Mouse (Mus musculus) right cerebral cortex, postnatal 10 days (tissue): Measurements from ENCODE around the gene Jam2.

Source experiments
- DNase-seq, 2 experiments: peaks; one replicate each; pipeline ENCODE4 v3.0.0; 2021; ENCODE audit warnings: low spot score in 2 of 2

The Jam2 gene

GRCm38 (mm10) chr16:84779718-84780117 lies 5.8 kb downstream of the Jam2 start:
- DNase-seq, result no peak

GRCm38 (mm10) chr16:84783279-84783678 lies 9.4 kb downstream of the Jam2 start:
- peak; percentile 33 to 34 for DNase-seq

GRCm38 (mm10) chr16:84784966-84785365 lies 11.0 kb downstream of the Jam2 start:
- DNase-seq, result no peak

GRCm38 (mm10) chr16:84790595-84791165 lies 16.8 kb downstream of the Jam2 start:
- DNase-seq, result no peak

- no peak for DNase-seq
These were observed 19.5 kb downstream of the Jam2 start for GRCm38 (mm10) chr16:84793401-84793800.

- no peak for DNase-seq
These were observed 21.4 kb downstream of the Jam2 start for GRCm38 (mm10) chr16:84795337-84795736.

- no peak for DNase-seq
These were observed 22.8 kb downstream of the Jam2 start for GRCm38 (mm10) chr16:84796678-84797077.

- DNase-seq, result no peak
These were observed 26.1 kb downstream of the Jam2 start for GRCm38 (mm10) chr16:84800038-84800437.

- DNase-seq, result peak; percentile 38 to 46
These were observed 28.3 kb downstream of the Jam2 start for GRCm38 (mm10) chr16:84802217-84802616.

GRCm38 (mm10) chr16:84804866-84805265 lies 30.9 kb downstream of the Jam2 start:
- DNase-seq, result no peak

GRCm38 (mm10) chr16:84806175-84806574 lies 32.3 kb downstream of the Jam2 start:
- DNase-seq, result no peak

GRCm38 (mm10) chr16:84807874-84808273 lies 34.0 kb downstream of the Jam2 start:
- no peak for DNase-seq

GRCm38 (mm10) chr16:84810254-84810653 lies 36.3 kb downstream of the Jam2 start:
- no peak for DNase-seq

GRCm38 (mm10) chr16:84813852-84814251 lies 39.9 kb downstream of the Jam2 start:
- no peak for DNase-seq

GRCm38 (mm10) chr16:84814511-84814910 lies 40.6 kb downstream of the Jam2 start:
- DNase-seq, result no peak

GRCm38 (mm10) chr16:84817423-84817822 lies 43.5 kb downstream of the Jam2 start:
- peak in 1 of 2 experiments; percentile 47 for DNase-seq

GRCm38 (mm10) chr16:84825009-84825408 lies 51.1 kb downstream of the Jam2 start:
- DNase-seq, result peak in 1 of 2 experiments; percentile 43

- DNase-seq, result no peak
These were observed 57.8 kb downstream of the Jam2 start for GRCm38 (mm10) chr16:84831696-84832095.

GRCm38 (mm10) chr16:84832736-84833135 lies 58.8 kb downstream of the Jam2 start:
- peak in 1 of 2 experiments; percentile 47 for DNase-seq

- DNase-seq, result no peak
These were observed 60.4 kb downstream of the Jam2 start for GRCm38 (mm10) chr16:84834344-84834743.

GRCm38 (mm10) chr16:84834745-84835440 lies 61.0 kb downstream of the Jam2 start, which contains the start of gene Gabpa:
Gene Gabpa, plus strand, starts transcription at chr16:84834925.
- peak; percentile 94 to 96 for DNase-seq

- DNase-seq, result peak; percentile 91
These were observed 61.5 kb downstream of the Jam2 start, which contains the start of gene Atp5j for GRCm38 (mm10) chr16:84835441-84835822. Gene Atp5j, minus strand, starts transcription at chr16:84835625.
